Mouse (Mus musculus): ENCODE results near the gene Lbp.

The Lbp gene

GRCm38 (mm10) chr2:158313089-158313488 is 6.8 kb downstream of the Lbp start:
- no peak for DNase-seq

DNA sequence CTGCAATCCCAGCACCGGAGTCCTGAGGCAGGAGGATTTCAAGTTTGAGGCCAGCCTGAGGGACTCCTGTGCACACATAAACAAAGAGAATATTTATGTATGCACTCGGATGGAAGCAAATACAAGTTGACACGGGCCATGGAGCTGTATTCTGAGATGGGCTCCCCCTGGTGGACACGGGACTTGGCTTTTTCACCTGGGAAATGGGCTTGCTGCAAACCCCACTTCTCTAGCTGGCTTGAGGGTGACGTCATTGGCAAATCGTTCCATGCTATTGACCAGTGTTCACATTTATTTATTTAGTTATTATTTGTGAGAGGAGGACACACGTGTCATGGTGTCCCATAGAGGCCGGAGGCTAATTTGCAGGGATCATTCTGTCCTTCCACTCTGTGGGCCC is 10.1 kb downstream of the Lbp start:
- peak in 1 of 2 experiments; percentile 47 for DNase-seq

DNA sequence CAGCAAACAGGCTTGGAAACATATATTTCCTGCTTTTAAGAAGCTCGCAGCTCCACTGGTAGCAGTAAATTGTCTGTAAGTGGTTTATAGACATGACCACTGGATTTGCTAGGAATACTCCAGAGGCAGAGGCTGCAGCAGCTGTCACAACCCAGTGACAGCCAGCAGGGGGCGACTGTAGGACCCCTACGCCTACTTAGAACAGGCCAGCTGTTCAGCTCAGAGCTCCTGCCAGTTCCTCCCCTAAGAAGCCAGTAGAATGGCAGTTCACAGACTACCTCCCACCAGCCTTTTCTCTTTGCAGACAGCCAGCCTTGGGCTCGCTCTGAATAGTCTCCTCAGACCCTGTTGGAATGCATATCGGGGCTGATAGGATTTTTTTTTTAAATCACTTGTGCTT is 10.7 kb downstream of the Lbp start:
- peak; percentile 55 to 59 for DNase-seq

GRCm38 (mm10) chr2:158321596-158321995 is 15.3 kb downstream of the Lbp start:
- DNase-seq, result no peak

GRCm38 (mm10) chr2:158322845-158323244 is 16.6 kb downstream of the Lbp start:
- no peak for DNase-seq

DNA sequence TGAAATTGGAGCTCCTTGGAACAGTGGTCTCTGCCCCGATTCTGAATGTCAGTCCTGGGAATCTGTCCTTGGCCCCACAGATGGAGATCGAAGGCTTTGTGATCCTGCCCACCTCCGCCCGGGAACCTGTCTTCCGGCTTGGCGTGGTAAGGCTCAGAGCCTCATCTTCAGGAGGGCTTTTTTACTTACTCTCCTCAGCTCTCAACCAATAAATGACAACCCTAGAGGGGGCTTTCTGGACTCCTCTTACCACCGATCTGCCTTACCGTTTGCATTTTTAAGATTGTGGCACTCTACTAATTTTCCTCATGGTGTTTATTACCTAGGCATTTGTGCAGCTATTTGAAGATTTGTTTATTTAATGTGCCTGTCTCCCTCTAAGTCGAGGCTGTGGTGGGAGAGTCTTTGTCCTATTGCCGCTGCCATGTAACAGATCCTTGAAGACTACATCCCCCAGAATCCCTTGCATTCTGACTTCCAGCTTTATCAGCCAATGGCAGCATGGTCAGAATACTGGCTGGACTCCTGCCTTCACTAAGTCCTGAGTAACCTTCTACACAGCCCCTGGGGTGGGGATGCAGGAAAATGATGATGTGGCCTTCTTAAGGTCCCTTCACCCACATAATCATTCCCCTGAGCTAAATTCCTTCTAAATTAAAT is 18.4 kb downstream of the Lbp start:
- peak in 1 of 2 experiments; percentile 23 for DNase-seq

DNA sequence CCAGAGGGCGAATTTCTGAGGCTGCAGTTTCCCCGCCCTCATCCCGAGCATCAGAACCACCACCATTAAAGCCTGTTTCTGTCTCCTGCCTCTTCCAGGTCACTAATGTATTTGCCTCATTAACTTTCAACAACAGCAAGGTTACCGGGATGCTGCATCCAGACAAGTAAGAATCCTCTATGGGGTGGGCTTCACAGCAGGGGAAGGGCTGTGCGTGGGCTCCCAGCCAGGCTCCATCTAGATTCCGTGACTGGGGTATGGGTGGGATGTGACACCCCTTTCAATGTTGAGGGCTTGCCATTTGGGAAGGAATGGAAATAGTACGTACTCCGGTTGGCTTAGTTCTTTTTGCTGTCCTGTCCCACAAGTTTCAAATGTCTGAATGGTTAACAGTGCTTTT is 19.3 kb downstream of the Lbp start:
- no peak for DNase-seq

- no peak for DNase-seq
Measured at GRCm38 (mm10) chr2:158334356-158334755, 28.1 kb downstream of the Lbp start.

DNA sequence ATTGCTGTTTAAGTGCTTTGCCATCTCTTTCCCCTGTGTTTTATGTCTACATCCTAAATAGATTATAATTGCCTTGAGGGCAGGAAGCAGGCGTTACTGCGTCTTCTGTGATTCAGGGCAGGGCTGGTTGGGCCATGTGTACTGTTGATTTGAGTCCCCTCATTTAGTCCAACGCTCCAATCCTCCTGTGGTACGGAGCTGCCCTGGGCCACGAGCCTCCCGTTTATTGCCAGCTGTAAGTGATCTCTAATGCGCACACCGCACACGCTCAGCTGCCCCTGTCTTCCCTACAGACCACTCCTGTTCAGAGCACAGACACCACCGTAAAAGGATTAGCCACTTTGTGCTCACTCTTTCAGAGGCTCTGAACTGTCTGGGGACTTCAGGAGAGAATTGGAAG is 31.4 kb downstream of the Lbp start:
- no peak for DNase-seq

- peak in 1 of 2 experiments; percentile 64 for DNase-seq
Measured at GRCm38 (mm10) chr2:158339948-158340564, 33.8 kb downstream of the Lbp start.

DNA sequence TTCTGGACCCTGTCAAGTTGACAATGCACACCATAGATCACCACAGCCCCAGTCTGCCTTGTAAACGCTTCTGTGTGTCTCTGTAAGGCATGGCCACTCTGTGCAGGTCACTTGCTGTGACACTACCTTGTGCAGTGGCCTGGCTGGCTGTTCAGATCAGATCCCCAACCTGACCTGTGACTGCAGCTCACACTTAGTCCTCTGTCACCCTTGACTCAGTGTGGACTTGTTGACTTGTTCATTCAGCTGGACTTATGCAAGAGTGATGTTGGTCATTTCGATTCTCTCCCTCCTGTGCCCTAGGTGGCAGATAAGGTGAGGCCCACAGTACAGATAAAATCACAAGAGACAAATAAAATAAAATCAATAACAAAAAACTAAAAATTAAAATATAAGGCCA is 35.0 kb downstream of the Lbp start:
- DNase-seq, result no peak

- no peak for DNase-seq
Measured at GRCm38 (mm10) chr2:158343495-158343894, 37.2 kb downstream of the Lbp start.

GRCm38 (mm10) chr2:158346467-158346866 is 40.2 kb downstream of the Lbp start:
- no peak for DNase-seq

DNA sequence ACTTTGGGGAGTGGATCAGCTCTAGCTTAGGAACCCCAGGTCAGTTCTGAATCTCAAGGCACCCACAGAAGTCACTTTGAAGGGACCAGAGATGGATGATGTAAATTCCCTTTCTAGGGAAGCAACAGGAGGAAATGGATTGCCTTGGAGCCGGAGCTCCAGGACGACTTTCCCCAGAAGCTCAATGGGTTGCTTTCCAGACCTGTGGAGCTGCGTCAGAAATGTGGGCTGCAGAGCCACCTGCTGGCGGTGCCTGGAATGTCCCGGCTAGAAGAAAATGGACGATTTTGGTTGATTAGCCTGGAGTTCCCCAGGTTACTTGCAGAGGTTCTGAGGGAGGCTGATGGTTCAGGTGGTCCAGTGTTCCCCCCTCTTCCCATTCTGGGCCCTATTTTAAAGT is 41.6 kb downstream of the Lbp start:
- peak; percentile 58 to 72 for DNase-seq

- DNase-seq, result no peak
Measured at GRCm38 (mm10) chr2:158352801-158353520, 46.7 kb downstream of the Lbp start.

GRCm38 (mm10) chr2:158354348-158355114 is 48.2 kb downstream of the Lbp start:
- no peak for DNase-seq

GRCm38 (mm10) chr2:158355238-158355637 is 48.9 kb downstream of the Lbp start:
- no peak for DNase-seq

GRCm38 (mm10) chr2:158356121-158356520 is 49.8 kb downstream of the Lbp start:
- DNase-seq, result no peak

- peak in 1 of 2 experiments; percentile 43 for DNase-seq
Measured at GRCm38 (mm10) chr2:158359757-158360620, 53.7 kb downstream of the Lbp start.

- peak; percentile 89 to 92 for DNase-seq
Measured at GRCm38 (mm10) chr2:158360873-158361677, 54.8 kb downstream of the Lbp start.

- no peak for DNase-seq
Measured at GRCm38 (mm10) chr2:158361678-158362320, 55.5 kb downstream of the Lbp start.
